24 mouse cellular contexts compared by ENCODE assay signal in genomic region chr2:173606415-173606804, GRCm38 (mm10). TPM values are rescaled to one million over a fixed set of nuclear protein-coding genes. Genes with fewer than 3 reads are reported as not detected.
DNase-seq lines count a peak whose midpoint lies in the region; ATAC-seq and TF ChIP-seq lines count a peak whose summit lies in the region.
"Had no signal": no experiment of that assay in that cellular context is flagged by ENCODE, and none has a peak within 500 bp of the region (broad histone marks: within the 10 kb centered on the region; RNA-seq: fewer than 3 reads in every experiment).

No protein-coding gene starts in this region.

- 0 out of 2 replicates have a peak, but pooled peaks cover 6% of the 10 kb centered on the region for H3K9me3 ChIP-seq in embryonic facial prominence, embryonic 14.5 days (ENCODE audit: control insufficient read depth, low read length)
- no peaks in the 10 kb centered on the region for H3K9me3 ChIP-seq in hindbrain, embryonic 14.5 days (ENCODE audit: control insufficient read depth, low read length)
- H3K9me3 ChIP-seq in midbrain, postnatal 0 days (ENCODE audit: low read length), result no peaks in the 10 kb centered on the region
- H3K9me3 ChIP-seq: G1E; heart, embryonic 15.5 days; liver, embryonic 13.5 days; lung, embryonic 15.5 days; stomach, embryonic 15.5 days had no signal

- WGBS in embryonic facial prominence, embryonic 14.5 days, result 86% methylated on average over 9 of the region's 9 CpGs
- 64% methylated on average over 9 of the region's 9 CpGs for WGBS in hindbrain, embryonic 14.5 days
- WGBS in midbrain, postnatal 0 days, result 74% methylated on average over 9 of the region's 9 CpGs

- H3K9ac ChIP-seq in embryonic facial prominence, embryonic 14.5 days (ENCODE audit: low read depth, low read length), result no peak overlapping the region
- no peak overlapping the region for H3K9ac ChIP-seq in hindbrain, embryonic 14.5 days
- no peak overlapping the region for H3K9ac ChIP-seq in midbrain, postnatal 0 days (replicated peaks; ENCODE audit: low read length, poor library complexity, severe bottlenecking)
- H3K9ac ChIP-seq: heart, embryonic 15.5 days; limb, embryonic 12.5 days; liver, embryonic 13.5 days; lung, embryonic 15.5 days; stomach, embryonic 15.5 days had no signal

- H3K4me2 ChIP-seq in embryonic facial prominence, embryonic 14.5 days (ENCODE audit: low read depth, low read length), result no peak overlapping the region
- no peak overlapping the region for H3K4me2 ChIP-seq in hindbrain, embryonic 14.5 days (replicated peaks)
- no peak overlapping the region for H3K4me2 ChIP-seq in midbrain, postnatal 0 days (ENCODE audit: low read depth, low read length, poor library complexity, severe bottlenecking)
- H3K4me2 ChIP-seq: heart, embryonic 15.5 days; limb, embryonic 12.5 days; liver, embryonic 13.5 days; lung, embryonic 15.5 days; stomach, embryonic 15.5 days had no signal

- no peaks in the 10 kb centered on the region for H3K27me3 ChIP-seq in embryonic facial prominence, embryonic 14.5 days (replicated peaks; ENCODE audit: control insufficient read depth, insufficient read depth, low read length)
- no peaks in the 10 kb centered on the region for H3K27me3 ChIP-seq in hindbrain, embryonic 14.5 days (ENCODE audit: control insufficient read depth, insufficient read depth, low read length)
- no peaks in the 10 kb centered on the region for H3K27me3 ChIP-seq in midbrain, postnatal 0 days (ENCODE audit: insufficient read depth, low read length)
- H3K27me3 ChIP-seq: heart, embryonic 15.5 days; limb, embryonic 12.5 days; liver, embryonic 13.5 days; lung, embryonic 15.5 days had no signal

- H3K27ac ChIP-seq in embryonic facial prominence, embryonic 14.5 days (replicated peaks; ENCODE audit: low read depth, low read length), result no peak overlapping the region
- H3K27ac ChIP-seq in hindbrain, embryonic 14.5 days, result peak overlapping the region; percentile 64
- no peak overlapping the region for H3K27ac ChIP-seq in midbrain, postnatal 0 days (ENCODE audit: low read depth, low read length)
- H3K27ac ChIP-seq: heart, adult 2 months; heart, embryonic 15.5 days; limb, embryonic 12.5 days; liver, embryonic 13.5 days; lung, embryonic 15.5 days; stomach, embryonic 15.5 days had no signal

- H3K4me3 ChIP-seq in embryonic facial prominence, embryonic 14.5 days (ENCODE audit: low read depth, low read length), result no peak overlapping the region
- no peak overlapping the region for H3K4me3 ChIP-seq in hindbrain, embryonic 14.5 days (replicated peaks; ENCODE audit: low read length)
- H3K4me3 ChIP-seq in midbrain, postnatal 0 days (ENCODE audit: low read depth, low read length), result no peak overlapping the region
- H3K4me3 ChIP-seq: heart, adult 2 months; heart, embryonic 15.5 days; limb, embryonic 12.5 days; liver, embryonic 13.5 days; lung, embryonic 15.5 days; stomach, embryonic 15.5 days had no signal

- peaks cover 29% of the 10 kb centered on the region; the same call in 1 of the 2 replicates for H3K36me3 ChIP-seq in embryonic facial prominence, embryonic 14.5 days (ENCODE audit: control insufficient read depth, insufficient read depth, low read length)
- H3K36me3 ChIP-seq in hindbrain, embryonic 14.5 days (replicated peaks; ENCODE audit: control insufficient read depth, insufficient read depth), result no peaks in the 10 kb centered on the region
- no peaks in the 10 kb centered on the region for H3K36me3 ChIP-seq in midbrain, postnatal 0 days (ENCODE audit: insufficient read depth, low read length)
- H3K36me3 ChIP-seq: lung, embryonic 15.5 days had no signal

- H3K4me1 ChIP-seq in embryonic facial prominence, embryonic 14.5 days (ENCODE audit: control insufficient read depth, insufficient read depth, low read length), result peaks cover 10% of the 10 kb centered on the region
- H3K4me1 ChIP-seq in hindbrain, embryonic 14.5 days (replicated peaks; ENCODE audit: control insufficient read depth, insufficient read depth, low read length), result peaks cover 19% of the 10 kb centered on the region
- H3K4me1 ChIP-seq in midbrain, postnatal 0 days (ENCODE audit: insufficient read depth, low read length), result no peaks in the 10 kb centered on the region
- H3K4me1 ChIP-seq: liver, embryonic 13.5 days had no signal

- no peak for TF ChIP-seq CTCF in brain, embryonic 14.5 days (IDR thresholded peaks at IDR 0.05; ENCODE audit: borderline replicate concordance, extremely low read depth, insufficient read depth, insufficient read length)
- TF ChIP-seq CTCF in midbrain, postnatal 0 days (IDR thresholded peaks at IDR 0.05), result no peak

- no peak for TF ChIP-seq POLR2A in brain, embryonic 14.5 days (IDR thresholded peaks at IDR 0.05; ENCODE audit: borderline replicate concordance, extremely low read depth, insufficient read depth, insufficient read length, poor library complexity, severe bottlenecking)

- 0 out of 2 replicates have a peak, but pooled peaks have one; percentile 9 for ATAC-seq in embryonic facial prominence, embryonic 14.5 days (ENCODE audit: low read depth)
- ATAC-seq in hindbrain, embryonic 14.5 days (ENCODE audit: low FRiP score), result peak; percentile 32; the same call in 1 of the 2 replicates
- ATAC-seq in midbrain, postnatal 0 days (ENCODE audit: low FRiP score), result 0 out of 2 replicates have a peak, but pooled peaks have one; percentile 23
- ATAC-seq: CD4-positive, CD25-positive, alpha-beta regulatory T cell, adult 4 months had no signal

- DNase-seq in brain, embryonic 14.5 days (ENCODE audit: low read depth), result peak; percentile 35
- no peak for DNase-seq in embryonic facial prominence, embryonic 14.5 days (ENCODE audit: low spot score)
- no peak for DNase-seq in hindbrain, embryonic 14.5 days (ENCODE audit: low spot score)
- DNase-seq in midbrain, postnatal 0 days (ENCODE audit: low spot score), result no peak
- no peak for DNase-seq in cerebellum, adult 8-10 months
- DNase-seq in cerebellum, postnatal 14 days, result no peak
- no peak for DNase-seq in heart, adult 11 months
- DNase-seq: adrenal gland, adult 2 months; cerebellum, postnatal 36 days; heart, adult 2 months; kidney, adult 2 months; kidney, postnatal 14 days; layer of hippocampus, adult 9-11 months; liver, embryonic 13.5 days; thymus, adult 2 months had no signal

RNA-seq across cellular contexts. Expression of gene Ankrd60, which starts 28.2 kb away (rescaled TPM):
- polyA plus RNA-seq in brain, embryonic 14.5 days (2012; rRNA removed), result not detected in 2 replicates
- not detected in 2 replicates for polyA plus RNA-seq in embryonic facial prominence, embryonic 14.5 days (2014; fragmentation: Nextera tagmentation; extraction: Ambion mirVana)
- polyA plus RNA-seq in hindbrain, embryonic 14.5 days (2014; fragmentation: Nextera tagmentation; extraction: Ambion mirVana), result not detected in 2 replicates
- total RNA-seq in midbrain, postnatal 0 days (2014; rRNA removed), result not detected in 2 replicates
- not detected in 2 replicates for polyA plus RNA-seq in midbrain, postnatal 0 days (2015; fragmentation: Nextera tagmentation; extraction: Ambion mirVana)
- total RNA-seq: adrenal gland, adult 2 months; G1E; gastrocnemius, adult 18-20 months; heart, adult 2 months; left cerebral cortex, adult 8-10 months had no signal
- polyA plus RNA-seq: adrenal gland, adult 2 months; embryonic facial prominence, embryonic 11.5 days; G1E; heart, adult 2 months; heart, embryonic 15.5 days; limb, embryonic 12.5 days; liver, embryonic 13.5 days; lung, embryonic 15.5 days; stomach, embryonic 15.5 days had no signal

RNA-seq across cellular contexts. Expression of gene Rab22a, which starts 53.1 kb away (rescaled TPM):
- 13.8 and 17.0 TPM in 2 replicates for polyA plus RNA-seq in brain, embryonic 14.5 days (2012; rRNA removed)
- 47.5 and 50.8 TPM in 2 replicates for polyA plus RNA-seq in embryonic facial prominence, embryonic 14.5 days (2014; fragmentation: Nextera tagmentation; extraction: Ambion mirVana)
- polyA plus RNA-seq in hindbrain, embryonic 14.5 days (2014; fragmentation: Nextera tagmentation; extraction: Ambion mirVana), result 38.0 and 43.7 TPM in 2 replicates
- 22.4 and 23.7 TPM in 2 replicates for total RNA-seq in midbrain, postnatal 0 days (2014; rRNA removed)
- polyA plus RNA-seq in midbrain, postnatal 0 days (2015; fragmentation: Nextera tagmentation; extraction: Ambion mirVana), result 31.2 and 34.7 TPM in 2 replicates
